Mouse (Mus musculus) myocyte (in vitro differentiated cells): ENCODE measurements around the gene Rpl23.

Experiments
- CEBPB ChIP-seq: IDR thresholded peaks from 2 replicates; pipeline ENCODE4 v1.6.1; 2011; ENCODE audit warnings: mild to moderate bottlenecking, moderate library complexity; ENCODE audit not compliant: poor library complexity, insufficient read depth, severe bottlenecking
- E2F4 ChIP-seq: IDR thresholded peaks from one replicate; pipeline ENCODE4 v1.6.1; 2011; ENCODE audit warnings: mild to moderate bottlenecking, control low read depth, moderate library complexity; ENCODE audit not compliant: insufficient read depth
- MAX ChIP-seq: IDR thresholded peaks from one replicate; pipeline ENCODE4 v1.6.1; 2011; ENCODE audit warnings: low read depth, mild to moderate bottlenecking, control low read depth
- MYOD1 ChIP-seq, 3 experiments: IDR thresholded peaks; one replicate each; pipeline ENCODE4 v1.6.1; 2011; ENCODE audit warnings: control low read depth in 2 of 3, low read depth in 2 of 3, mild to moderate bottlenecking in 2 of 3, moderate library complexity in 1 of 3; ENCODE audit not compliant: insufficient read length in 2 of 3, control insufficient read depth in 1 of 3
- MYOG ChIP-seq, 3 experiments: IDR thresholded peaks; one replicate each; pipeline ENCODE4 v1.6.1; 2011; ENCODE audit warnings: control low read depth in 2 of 3, low read depth in 2 of 3, mild to moderate bottlenecking in 2 of 3; ENCODE audit not compliant: insufficient read length in 2 of 3, control insufficient read depth in 1 of 3, insufficient read depth in 1 of 3
- POLR2A ChIP-seq: IDR thresholded peaks from one replicate; pipeline ENCODE4 v1.6.1; 2011; ENCODE audit warnings: low read depth, mild to moderate bottlenecking, control low read depth, moderate library complexity; ENCODE audit not compliant: insufficient read length
- POLR2AphosphoS2 ChIP-seq: IDR thresholded peaks from one replicate; pipeline ENCODE4 v1.6.1; 2011; ENCODE audit warnings: low read depth, control low read depth; ENCODE audit not compliant: insufficient read length
- REST ChIP-seq: IDR thresholded peaks from one replicate; pipeline ENCODE4 v1.6.1; 2011; ENCODE audit warnings: mild to moderate bottlenecking, control low read depth, moderate library complexity; ENCODE audit not compliant: insufficient read depth, insufficient read length
- SRF ChIP-seq: IDR thresholded peaks from one replicate; pipeline ENCODE4 v1.6.1; 2011; ENCODE audit warnings: low read depth; ENCODE audit not compliant: control insufficient read depth, insufficient read length
- TCF12 ChIP-seq: IDR thresholded peaks from one replicate; pipeline ENCODE4 v1.6.1; 2011; ENCODE audit warnings: mild to moderate bottlenecking, control low read depth; ENCODE audit not compliant: poor library complexity, insufficient read depth, severe bottlenecking
- TCF3 ChIP-seq: IDR thresholded peaks from one replicate; pipeline ENCODE4 v1.6.1; 2011; ENCODE audit warnings: low read depth, control low read depth; ENCODE audit not compliant: insufficient read length
- USF1 ChIP-seq: IDR thresholded peaks from one replicate; pipeline ENCODE4 v1.6.1; 2011; ENCODE audit warnings: low read depth, mild to moderate bottlenecking, control low read depth, moderate library complexity

DNA sequence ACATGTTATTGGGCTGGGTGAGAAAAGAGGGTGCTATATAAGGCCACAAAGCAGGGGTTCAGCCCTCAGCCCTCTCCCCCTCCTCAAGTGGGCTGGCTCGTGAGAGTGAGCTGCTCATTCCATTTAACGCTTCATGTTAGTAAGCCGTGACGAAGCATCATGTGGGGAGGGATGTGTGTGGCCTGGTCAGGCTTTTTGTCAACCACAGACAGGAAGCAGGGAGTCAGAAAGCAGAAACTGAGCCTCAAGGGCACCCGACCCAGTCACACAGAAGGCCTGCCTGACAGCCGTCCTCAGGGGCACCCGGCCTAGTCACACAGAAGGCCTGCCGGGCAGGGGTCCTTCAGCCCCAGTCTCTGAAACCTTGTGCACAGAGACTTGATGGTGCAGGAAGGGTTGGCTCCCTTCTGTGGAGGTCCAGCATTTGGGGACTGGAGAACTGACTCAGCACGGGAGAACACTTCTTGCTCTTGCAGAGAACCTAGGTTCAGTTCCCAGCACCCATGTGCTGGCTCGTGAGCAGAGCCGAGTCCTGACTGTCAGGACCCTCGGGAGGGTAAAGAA, 47.8 kb upstream of the Rpl23 start:
- no peak for TF ChIP-seq USF1
- no peak for TF ChIP-seq MAX
- TF ChIP-seq MYOD1 (IDR thresholded peaks at IDR 0.05; ENCODE audit: control insufficient read depth in 1 of 3, insufficient read length in 2 of 3, low read depth in 2 of 3), result no peak
- no peak for TF ChIP-seq E2F4
- no peak for TF ChIP-seq POLR2A
- TF ChIP-seq CEBPB, result no peak
- TF ChIP-seq MYOG (IDR thresholded peaks at IDR 0.05; ENCODE audit: control insufficient read depth in 1 of 3, insufficient read depth in 1 of 3, insufficient read length in 2 of 3, low read depth in 2 of 3), result no peak
- no peak for TF ChIP-seq POLR2AphosphoS2
- TF ChIP-seq TCF3, result no peak
- TF ChIP-seq TCF12, result no peak
- no peak for TF ChIP-seq REST
- no peak for TF ChIP-seq SRF
